Mouse (Mus musculus) adrenal gland, adult 18-20 months (tissue): ENCODE measurements around the gene Eif4g3. TPM values are rescaled to one million over a fixed set of nuclear protein-coding genes. Genes with fewer than 3 reads are reported as not detected.
"Not testable (repeated sequence)": the region's sequence is repeated elsewhere in the genome, so short reads cannot be mapped to it uniquely, and the experiment has no call there.

Experiments
- DNase-seq, 2 experiments: peaks; one replicate each; pipeline ENCODE4 v3.0.0; 2021 to 2022; ENCODE audit warnings: low spot score in 2 of 2
- total RNA-seq, 2 experiments: library from RNA; stranded (reverse); gene quantifications; 1 replicate in 1 of 2; 2 replicates in 1 of 2; pipeline ENCODE4 v1.2.3; 2021

Eif4g3 gene
- total RNA-seq, 2 experiments from 2014 or later: 67.3 to 131 TPM

DNA sequence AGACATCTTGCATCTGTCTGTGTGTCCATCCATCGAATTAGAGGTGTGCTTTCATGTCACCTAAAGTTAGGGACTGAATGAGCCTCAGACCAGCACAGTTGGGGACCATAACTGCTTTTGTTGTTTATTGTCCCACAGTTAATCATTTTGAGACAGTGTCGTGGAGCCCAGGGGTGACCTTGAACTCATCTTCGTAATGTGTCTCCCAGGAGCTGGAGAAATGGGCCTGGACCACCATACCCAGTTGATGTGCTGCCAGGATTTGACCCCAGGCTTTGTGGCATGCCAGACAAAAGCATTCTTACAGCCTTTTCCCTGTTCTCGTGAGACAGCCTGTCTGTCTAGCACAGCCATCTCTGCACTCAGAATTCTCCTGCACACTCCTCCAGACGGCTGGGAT is 63.8 kb downstream of the Eif4g3 start:
- no peak for DNase-seq

DNA sequence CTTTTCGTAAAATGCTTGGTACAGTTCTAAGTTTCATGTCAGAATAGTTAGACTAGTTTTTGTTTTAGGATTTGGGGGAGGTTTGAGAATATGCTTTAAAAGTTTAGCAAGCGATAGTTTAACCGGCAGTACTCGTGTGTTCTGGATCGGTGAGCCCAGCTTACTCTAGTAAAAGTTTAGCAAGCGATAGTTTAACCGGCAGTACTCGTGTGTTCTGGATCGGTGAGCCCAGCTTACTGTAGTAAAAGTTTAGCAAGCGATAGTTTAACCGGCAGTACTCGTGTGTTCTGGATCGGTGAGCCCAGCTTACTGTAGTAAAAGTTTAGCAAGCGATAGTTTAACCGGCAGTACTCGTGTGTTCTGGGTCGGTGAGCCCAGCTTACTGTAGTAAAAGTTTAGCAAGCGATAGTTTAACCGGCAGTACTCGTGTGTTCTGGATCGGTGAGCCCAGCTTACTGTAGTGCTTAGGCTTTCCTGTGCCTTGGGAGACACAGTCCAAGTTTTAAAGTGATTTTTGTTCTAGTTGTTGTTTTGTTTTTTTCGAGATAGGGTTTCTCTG is 64.5 kb downstream of the Eif4g3 start:
- not testable (repeated sequence) for DNase-seq

DNA sequence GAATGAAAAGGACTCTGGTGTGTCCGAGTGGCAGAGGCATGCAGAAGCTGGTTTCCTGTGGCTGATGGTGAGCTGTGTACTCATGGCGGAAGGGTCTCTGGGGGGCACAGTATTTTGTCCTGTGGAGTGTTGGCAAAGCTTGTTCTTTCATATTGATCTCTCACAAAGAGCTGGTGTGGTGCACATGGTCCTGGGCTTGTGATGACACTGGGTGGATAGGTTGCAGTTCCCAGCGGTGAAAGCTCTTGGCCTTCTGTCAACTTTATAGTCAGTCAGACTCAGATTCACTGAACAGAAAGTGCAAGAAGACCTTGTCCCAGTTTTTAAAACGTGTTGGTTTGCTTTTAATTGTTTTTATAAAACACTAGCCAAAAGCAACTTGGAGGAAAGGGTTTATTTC is 68.3 kb downstream of the Eif4g3 start:
- no peak for DNase-seq

DNA sequence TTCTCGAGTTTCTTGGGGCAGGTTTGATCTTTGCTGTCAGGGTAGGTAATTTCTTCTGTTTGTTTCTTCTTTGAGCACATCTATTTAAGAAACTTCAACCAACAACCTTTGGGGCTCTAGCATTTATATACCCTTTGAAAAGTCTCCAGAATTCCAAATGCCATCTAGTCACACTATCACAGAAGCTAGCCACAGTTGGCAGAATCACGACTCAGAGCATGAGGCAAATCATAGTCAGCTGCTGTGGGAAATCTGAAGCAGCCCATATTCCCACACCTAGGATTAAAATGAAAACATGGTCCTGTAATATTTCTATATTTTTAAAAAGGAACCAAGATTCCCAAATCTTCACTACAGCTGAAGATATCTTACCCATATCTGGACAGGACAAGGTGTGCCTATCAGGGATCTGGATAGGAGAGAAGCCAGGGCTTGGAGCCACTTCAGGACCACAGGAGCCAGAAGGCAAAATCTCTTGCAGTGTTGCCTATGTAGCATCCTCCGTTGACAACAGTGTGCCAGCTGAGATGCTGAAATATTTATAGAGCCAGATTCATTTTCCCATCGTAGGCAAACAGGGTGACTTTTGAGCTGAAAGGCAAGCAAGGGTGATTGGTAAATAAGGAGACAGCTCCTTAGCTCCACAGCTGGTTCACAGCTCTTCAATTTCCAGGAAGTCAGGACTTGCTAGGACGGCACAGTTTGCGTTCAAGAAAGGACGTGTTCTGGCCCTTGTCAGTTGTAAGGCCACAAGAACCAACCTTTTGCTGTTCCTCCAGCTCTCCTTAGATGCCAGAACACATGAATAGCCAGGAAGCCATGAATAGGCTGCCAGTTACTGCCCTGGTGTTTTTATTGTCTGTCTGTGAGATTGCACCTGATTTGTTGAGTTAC is 70.8 kb downstream of the Eif4g3 start:
- no peak for DNase-seq

DNA sequence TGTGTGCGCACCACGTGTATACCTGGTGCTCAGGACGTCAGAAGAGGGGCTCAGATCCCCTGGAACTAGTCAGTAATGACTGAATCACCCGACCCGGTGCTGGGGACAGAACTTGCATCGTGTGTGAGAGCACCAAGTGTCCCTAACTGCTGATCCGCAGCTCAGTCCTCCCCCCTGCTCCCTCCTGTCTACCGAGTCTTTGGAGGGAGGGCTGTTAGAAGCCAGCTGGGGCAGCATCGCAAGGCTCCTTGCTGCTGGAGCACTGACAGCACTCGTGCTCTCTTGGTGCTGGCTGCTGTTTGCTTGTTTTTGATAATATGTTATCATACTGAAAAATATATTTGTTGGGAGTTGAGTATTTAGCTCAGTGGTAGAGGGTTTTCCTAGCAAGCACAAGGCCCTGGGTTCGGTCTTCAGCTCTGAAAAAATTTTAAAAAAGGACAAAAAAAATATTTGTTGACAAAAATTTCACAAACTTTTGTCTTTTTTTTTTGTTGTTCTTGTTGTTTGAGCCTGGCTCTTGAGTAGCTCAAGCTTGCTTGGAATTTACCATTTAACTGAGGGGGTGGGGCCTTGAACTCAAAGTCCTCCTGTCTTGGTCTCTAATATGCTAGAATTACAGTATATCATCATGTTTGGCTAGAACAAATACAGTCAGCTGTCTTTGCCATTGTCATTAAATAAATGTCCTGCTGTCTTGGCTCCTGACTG is 72.2 kb downstream of the Eif4g3 start:
- no peak for DNase-seq

DNA sequence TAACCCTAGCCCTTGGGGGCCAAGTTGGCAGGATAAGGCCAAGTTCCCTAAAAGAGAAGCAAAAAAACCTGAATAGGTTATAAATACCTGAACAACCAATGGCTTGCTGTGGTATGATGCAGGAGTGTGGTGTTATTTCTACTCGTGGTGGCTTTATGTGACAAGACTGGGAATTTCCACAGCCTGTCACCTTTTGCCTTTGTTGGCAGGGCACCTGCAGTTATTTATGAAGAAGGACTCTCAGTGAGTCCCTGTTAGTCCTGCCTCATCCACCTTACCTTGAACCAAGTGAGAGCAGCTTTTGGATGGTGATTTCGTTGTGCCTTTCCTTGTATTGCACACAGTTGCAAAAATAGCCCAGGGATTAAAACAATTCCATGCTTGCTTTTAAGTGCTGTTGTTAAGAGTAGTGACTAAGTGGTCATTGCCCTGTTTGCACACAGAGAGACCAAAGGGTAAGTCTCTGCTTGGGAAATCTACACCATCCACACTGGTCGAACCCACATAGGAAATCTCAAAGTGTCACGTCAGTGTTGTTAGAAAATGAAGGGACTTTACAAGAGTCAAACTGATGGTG is 72.9 kb downstream of the Eif4g3 start:
- DNase-seq: no peak

DNA sequence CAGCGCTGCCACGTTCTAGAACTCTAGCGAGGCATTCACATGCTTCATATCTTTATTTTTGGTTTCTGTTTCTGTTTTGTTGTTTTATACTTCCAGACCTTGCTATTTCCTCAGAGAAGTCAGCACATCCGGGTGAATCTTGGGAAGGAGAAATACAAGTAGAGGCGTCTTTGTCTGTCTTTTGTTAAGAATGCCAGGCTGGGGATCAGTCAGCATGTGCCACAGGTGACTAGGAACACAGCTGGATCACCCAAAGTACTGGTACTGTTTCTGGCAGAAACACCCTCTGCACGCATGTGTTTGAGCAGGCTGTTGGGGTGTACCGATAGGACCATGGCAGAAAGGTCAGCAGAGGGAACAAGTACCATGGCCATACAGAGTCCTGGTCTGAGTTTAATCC is 73.6 kb downstream of the Eif4g3 start:
- no peak for DNase-seq

DNA sequence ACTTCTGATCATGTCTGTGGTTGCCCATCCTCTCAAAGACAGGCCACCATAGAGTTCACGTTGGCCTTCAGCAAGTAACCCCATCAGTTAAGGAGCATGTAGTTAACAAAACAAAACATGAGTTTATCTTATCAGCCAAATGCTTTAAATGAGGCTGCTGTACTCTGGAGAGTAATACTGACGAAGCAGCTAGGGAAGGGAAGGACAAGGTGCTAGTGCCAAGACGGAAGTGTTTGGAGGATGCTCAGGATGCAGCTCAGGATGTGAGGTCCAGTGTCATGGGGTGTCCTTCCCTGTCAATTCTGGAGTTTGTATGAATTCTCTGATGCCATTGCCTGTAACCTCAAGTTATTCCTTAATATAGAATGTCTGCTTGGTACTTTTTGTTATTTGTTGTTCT is 75.0 kb downstream of the Eif4g3 start:
- no peak for DNase-seq

DNA sequence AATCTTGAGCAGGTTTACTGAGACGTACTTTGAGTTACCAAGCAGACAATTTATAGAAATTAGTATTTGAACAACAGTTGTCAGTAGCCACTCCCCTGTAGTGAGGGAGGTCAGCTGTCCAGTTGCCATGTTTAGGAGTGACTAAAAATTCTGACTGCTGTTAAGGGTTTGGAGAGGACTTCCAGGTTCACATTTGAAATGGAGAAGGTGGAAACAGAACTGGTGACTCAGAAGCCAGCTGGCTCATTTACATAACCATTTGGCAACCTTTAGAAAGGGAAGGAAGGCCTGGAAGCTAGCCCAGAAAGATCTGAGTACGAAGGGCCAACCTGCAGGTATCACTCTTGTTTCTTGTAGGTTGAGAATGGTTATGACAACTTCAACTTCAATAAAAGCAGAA is 75.8 kb downstream of the Eif4g3 start:
- no peak for DNase-seq

DNA sequence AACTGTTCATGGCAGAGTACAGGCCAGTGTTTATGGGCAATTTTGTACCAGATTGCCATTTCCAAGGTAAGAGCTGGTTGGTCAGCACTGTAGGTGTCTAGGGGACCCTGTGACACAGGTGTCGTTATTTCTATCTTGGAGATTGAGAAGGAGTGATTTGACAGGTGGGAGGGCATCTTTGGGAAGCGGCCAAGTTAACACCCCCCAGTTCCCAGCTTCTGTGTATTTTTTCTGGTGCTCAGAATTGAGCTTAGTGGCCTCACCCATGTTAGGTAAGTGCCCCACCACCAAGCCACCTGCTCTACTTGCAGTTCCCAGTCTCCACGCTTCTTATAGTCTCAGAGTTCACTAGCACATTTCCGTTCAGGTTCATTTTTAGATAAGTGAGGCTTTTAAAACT is 76.5 kb downstream of the Eif4g3 start:
- DNase-seq: no peak

DNA sequence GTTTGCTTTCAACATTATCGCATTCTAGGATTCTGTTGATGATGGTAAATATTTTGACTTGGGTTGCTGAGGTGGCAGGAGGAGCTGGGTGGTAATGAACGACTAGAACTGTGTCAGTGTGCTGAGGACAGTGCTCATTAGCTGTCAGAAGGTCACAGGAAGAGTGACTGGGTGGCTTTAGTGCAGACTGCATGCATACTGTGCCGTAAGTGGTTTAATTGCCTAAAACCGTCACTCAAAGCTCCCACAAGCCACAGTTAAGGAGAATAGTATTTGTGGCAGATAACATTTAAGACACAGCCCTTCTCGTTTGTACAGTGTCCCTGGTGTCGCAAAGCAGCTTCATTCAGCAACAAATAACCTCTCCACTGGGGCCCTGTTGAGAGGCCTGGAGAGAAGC is 78.7 kb downstream of the Eif4g3 start:
- no peak for DNase-seq

DNA sequence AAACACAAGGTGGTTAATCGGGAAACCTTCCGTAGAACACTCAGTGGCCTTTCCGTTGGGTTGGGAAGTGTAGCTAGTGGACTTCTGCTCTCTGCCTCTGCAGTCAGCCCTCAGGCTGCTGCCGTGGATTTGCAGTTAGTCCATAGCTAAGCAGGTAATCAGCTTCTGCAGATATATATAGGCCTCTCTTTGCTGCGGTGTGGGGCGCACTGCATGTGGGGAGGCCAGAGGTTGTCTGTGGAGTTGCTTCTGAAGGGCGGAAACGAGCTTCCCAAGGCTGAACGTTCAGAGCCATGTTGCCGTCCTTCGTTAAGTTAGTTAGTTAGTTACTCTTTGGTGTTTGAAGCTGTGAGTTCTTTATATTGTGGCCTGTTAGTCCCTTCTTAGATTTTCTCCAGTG is 80.3 kb downstream of the Eif4g3 start:
- DNase-seq: no peak

DNA sequence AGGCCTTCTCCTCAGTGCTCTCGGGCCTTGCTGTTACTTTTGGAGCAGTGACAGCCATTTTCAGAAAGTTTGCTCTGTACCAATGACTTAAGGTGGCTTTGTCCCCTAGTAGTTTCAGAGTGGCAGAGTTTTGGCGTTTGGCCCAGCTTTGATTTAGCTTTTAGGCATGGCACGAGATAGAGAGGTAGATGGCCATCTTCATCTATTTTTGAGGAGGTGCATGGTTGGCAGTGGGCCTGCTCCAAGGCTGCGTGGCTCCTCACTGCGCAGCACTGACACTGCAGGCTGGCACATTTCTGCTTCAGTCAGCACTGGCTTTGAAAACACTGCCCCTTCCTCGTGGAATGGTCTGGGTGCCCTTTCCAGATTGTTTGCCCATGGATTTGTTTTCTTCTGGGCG is 80.7 kb downstream of the Eif4g3 start:
- peak in 1 of 2 experiments; percentile 24 for DNase-seq

DNA sequence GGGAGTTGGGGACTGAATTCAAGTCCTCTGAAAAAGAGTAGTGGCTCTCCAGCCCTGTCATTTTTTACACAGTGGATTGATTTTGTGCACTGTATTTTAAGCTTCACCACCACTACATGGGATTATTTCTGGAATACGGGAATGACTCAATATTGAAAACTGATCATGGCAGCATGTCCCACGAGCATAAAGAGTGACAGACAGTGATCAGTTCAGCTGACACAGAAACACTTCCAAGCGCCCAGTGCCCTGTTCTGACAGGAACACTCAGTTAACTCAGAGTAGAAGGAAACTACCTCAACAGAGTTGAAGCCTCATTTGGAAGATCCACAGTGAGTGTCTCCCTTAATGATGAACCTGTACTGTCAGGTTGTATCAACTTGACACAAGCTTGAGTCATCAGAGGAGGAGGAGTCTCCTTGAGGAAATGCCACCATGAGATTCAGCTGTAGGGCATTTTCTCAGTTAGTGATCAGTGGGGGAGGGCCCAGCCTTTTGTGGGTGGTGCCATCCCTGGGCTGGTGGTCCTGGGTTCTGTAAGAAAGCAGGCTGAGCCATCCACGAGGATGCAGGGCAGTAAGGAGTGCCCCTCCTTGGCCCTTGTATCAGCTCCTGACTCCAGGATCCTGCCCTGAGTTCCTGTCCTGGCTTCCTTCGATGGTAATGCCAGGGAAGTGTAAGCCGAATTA is 82.2 kb downstream of the Eif4g3 start:
- no peak for DNase-seq

DNA sequence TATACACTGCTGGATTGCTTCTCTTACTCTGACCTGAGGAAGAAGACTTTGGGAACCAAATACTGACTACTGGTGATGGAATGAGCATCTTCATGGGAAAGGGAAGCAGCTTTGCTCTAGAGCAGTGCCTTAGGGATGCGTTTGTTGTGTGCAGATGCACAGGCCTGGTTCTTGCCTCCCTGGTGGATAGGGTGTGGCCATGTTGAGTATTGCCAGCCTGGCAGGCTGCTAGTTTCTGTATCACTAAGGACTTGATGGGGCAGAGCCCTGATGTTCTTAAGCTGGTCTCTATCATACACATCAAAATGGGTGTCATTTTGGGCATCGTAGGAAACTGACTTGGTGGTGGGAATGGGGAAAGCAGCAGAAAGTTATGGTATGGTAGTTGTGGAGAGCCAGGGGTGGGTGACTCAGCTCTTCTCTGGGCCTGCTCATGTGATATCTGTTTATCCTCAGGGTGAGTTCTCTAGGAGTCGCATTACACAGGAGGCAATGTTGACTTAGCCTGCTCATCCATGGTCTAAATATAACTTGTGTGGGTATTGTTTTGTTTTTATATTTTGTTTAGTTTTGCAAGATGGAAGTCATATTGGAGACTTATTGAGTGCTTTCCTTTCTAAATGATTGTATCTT is 85.0 kb downstream of the Eif4g3 start:
- no peak for DNase-seq

DNA sequence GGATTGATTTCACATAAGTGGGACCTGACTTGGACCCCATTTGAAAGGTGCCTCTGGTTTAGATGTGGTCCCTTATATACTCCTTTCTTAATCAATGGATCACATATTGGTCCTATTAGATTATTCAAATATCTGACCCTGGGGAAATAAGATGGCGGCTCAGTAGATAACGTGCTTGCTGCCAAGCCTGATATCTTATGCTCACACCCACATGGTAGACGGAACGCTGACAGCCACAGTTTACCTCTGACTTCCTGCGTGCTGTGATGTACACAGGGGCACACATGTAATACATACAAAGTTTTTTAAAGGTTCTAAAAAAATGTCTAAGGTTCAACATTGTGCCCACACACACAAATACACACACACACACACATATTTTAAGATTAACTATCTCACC is 86.4 kb downstream of the Eif4g3 start:
- DNase-seq: no peak

DNA sequence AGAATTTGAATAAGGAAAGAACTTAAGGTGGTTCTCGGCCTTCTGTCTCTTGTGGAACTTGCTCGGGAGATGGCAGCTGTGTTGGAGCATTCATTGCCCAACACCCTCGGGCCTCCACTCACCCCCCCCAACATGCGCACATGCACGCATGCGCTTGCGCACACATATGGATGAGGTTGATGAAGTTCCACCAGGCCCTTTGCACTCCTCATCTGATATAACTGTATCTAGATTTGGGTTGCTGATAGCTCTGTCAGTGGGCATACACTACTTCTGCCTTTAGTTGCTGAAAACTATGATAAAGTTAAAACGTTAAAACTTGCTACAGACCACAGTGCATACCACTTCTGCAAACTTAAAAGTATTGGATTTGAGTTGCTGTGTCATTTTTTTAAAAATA is 89.6 kb downstream of the Eif4g3 start:
- no peak for DNase-seq

DNA sequence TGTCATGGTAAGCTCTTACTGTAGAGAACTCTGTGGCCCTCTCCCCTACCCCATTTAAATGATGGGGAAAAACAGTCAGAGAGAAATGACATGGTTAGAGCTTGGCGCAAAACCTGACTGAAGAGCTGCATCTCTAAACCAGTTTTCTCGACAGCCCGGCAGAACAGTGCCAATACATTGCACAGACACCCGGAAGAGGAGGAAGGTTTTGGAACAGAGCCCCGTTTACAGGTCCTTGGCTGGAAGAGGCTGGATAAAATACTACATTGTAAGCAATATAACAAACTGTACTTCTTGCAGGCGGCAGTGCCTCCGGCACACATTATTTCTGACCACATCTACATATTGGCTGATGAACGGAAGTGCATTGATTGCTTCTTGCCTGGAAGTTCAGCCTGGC is 91.3 kb downstream of the Eif4g3 start:
- DNase-seq: no peak

DNA sequence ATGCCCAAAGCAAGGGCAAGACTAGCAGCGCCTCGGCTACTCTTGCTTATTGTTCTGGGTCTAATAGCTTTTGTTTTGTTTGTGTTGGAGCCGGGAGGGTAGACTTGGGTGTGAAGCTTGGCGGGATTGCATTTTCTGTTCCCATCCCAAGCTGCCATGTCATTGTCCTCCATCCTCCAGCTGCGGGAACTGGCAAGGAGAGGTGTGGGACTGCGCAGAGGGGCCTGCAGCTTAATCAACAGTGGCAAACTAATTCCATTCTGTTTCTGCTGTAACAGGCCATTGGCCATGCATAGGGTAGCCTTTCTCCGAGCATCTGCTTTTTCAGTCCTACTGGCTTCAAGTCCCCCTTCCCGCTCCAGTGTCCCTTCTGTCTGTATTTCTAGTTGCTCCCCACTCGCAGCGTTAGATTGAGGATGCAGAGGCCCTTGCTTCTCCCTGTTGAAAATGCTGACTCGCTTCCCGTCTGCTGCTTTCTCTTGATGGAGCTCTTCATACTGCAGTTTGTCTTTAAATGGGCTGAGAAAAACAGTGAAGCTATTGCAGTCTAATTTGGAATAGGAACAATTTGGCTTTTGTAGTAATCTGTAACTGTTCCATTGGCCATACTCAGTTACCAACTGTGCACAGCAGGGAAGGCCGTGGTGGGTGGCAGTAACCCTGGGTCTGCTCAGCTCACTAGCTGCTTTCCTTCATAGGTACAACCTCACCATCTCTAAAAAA is 92.2 kb downstream of the Eif4g3 start:
- DNase-seq: no peak

DNA sequence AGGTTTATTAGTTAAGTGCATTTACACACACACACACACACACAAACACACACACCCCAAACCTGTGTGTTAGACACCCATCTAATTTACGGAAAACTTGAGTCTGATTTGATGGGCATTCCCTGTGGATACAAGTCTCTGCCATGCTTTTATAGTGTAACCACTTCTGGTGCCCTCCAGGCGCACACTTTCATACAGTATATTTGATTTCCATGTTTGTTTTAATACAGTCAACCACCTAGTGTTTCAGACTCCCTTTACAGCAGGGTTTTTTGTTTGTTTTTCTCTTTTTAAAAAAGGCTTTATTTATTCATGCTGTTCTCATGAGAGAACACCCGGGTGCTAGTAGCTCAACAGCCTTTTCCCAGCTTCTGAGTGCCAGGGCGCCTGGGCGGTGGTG is 94.1 kb downstream of the Eif4g3 start:
- DNase-seq: no peak
